Mouse (Mus musculus) G1E-ER4 (cell line): Measurements from ENCODE around the gene Chst14. TPM values are rescaled to one million over a fixed set of nuclear protein-coding genes. Genes with fewer than 3 reads are reported as not detected.

ENCODE experiments used
- GATA1 ChIP-seq: IDR thresholded peaks from one replicate; pipeline ENCODE4 v1.8.0; 2012; ENCODE audit warnings: low read length, inconsistent platforms
- polyA plus RNA-seq: library from polyadenylated mRNA; stranded (reverse); fragments of >175 nt; gene quantifications from 2 replicates; pipeline ENCODE4 v1.2.3, GENCODE M21; 2012

Gene Chst14
- polyA plus RNA-seq, 1 experiment, result 9.3 TPM

DNA sequence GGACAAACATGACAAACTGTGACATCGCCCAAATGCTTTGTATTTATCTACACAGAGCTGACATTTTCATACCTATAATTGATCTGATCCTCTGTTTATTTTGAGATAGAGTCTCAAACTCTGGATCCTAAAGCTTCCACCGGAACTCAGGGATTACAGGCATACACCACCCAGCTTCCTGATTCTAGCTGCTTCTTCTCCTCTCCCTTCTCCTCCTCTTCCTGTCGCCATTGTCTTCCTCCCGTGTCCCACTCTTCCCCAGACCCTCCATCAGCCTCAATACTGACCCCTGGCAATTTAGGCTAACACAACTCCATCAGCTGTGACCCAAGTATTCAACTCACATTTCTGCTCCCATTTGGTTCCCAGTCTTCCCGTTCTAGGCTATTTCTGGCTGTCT lies 50.6 kb downstream of the Chst14 start:
- no peak for TF ChIP-seq GATA1

GRCm38 (mm10) chr2:118978064-118978463 lies 51.8 kb downstream of the Chst14 start:
- no peak for TF ChIP-seq GATA1

Other genes with a start within 250 kb of the Chst14 start
- not detected in 2 replicates for gene Ankrd63, start 222.5 kb upstream of the Chst14 start, polyA plus RNA-seq
- 0.25 and 0.35 TPM in 2 replicates for gene Plcb2, start 198.1 kb upstream of the Chst14 start, polyA plus RNA-seq
- 19.7 and 23.8 TPM in 2 replicates for gene Inafm2, start 180.7 kb upstream of the Chst14 start, polyA plus RNA-seq
- gene Ccdc9b, start 163.8 kb upstream of the Chst14 start, polyA plus RNA-seq, result 0.03 TPM in 1 of 2 replicates, not detected in the other
- gene Phgr1, start 153.7 kb upstream of the Chst14 start, polyA plus RNA-seq, result not detected in 2 replicates
- 0.02 and 0.03 TPM in 2 replicates for gene Disp2, start 146.8 kb upstream of the Chst14 start, polyA plus RNA-seq
- 100 and 129 TPM in 2 replicates for gene Knstrn, start 112.5 kb upstream of the Chst14 start, polyA plus RNA-seq
- gene Ivd, start 64.5 kb upstream of the Chst14 start, polyA plus RNA-seq, result 4.7 and 10.5 TPM in 2 replicates
- gene Bahd1, start 26.1 kb upstream of the Chst14 start, polyA plus RNA-seq, result 60.4 and 68.6 TPM in 2 replicates
- gene Ccdc32, start 102.9 kb downstream of the Chst14 start, polyA plus RNA-seq, result 13.3 and 14.8 TPM in 2 replicates
- gene Rpusd2, start 108.3 kb downstream of the Chst14 start, polyA plus RNA-seq, result 5.8 and 7.1 TPM in 2 replicates
- gene Knl1, start 120.6 kb downstream of the Chst14 start, polyA plus RNA-seq, result 10.4 and 12.1 TPM in 2 replicates
- 32.6 and 40.6 TPM in 2 replicates for gene Rad51, start 186.3 kb downstream of the Chst14 start, polyA plus RNA-seq
- gene Rmdn3, start 230.5 kb downstream of the Chst14 start, polyA plus RNA-seq, result 62.5 and 66.8 TPM in 2 replicates
- gene Gchfr, start 241.3 kb downstream of the Chst14 start, polyA plus RNA-seq, result 10.1 and 12.6 TPM in 2 replicates
- gene Gm14137, start 248.0 kb downstream of the Chst14 start, polyA plus RNA-seq, result not detected in 2 replicates